8 mouse cellular contexts compared by ENCODE assay signal in genomic region chr10:24149135-24149781, GRCm38 (mm10). TPM values are rescaled to one million over a fixed set of nuclear protein-coding genes. Genes with fewer than 3 reads are reported as not detected.
DNase-seq lines count a peak whose midpoint lies in the region; ATAC-seq and TF ChIP-seq lines count a peak whose summit lies in the region.

Gene Stx7 (plus strand): TSS chr10:24149302.

- WGBS in embryonic facial prominence, embryonic 14.5 days, result under 1% methylated on average over 31 of the region's 45 CpGs
- under 1% methylated on average over 32 of the region's 45 CpGs for WGBS in limb, embryonic 14.5 days
- WGBS in midbrain, postnatal 0 days, result under 1% methylated on average over 42 of the region's 45 CpGs

- H3K4me2 ChIP-seq in embryonic facial prominence, embryonic 14.5 days (ENCODE audit: low read depth, low read length), result peak within 1 kb of the TSS; percentile 63
- H3K4me2 ChIP-seq in limb, embryonic 14.5 days (replicated peaks; ENCODE audit: low read depth, low read length, severe bottlenecking), result peak within 1 kb of the TSS; percentile 62
- H3K4me2 ChIP-seq in midbrain, postnatal 0 days (ENCODE audit: low read depth, low read length, poor library complexity, severe bottlenecking), result peak within 1 kb of the TSS; percentile 54

- TF ChIP-seq POLR2A in limb, embryonic 14.5 days (IDR thresholded peaks at IDR 0.05; ENCODE audit: borderline replicate concordance, extremely low read depth, insufficient read depth, insufficient read length), result peak; percentile 56; the same call in 1 of the 2 replicates

- peak; percentile 98 for ATAC-seq in embryonic facial prominence, embryonic 14.5 days (ENCODE audit: low read depth)
- peak; percentile 92 for ATAC-seq in limb, embryonic 14.5 days (ENCODE audit: low FRiP score, low read depth)
- ATAC-seq in midbrain, postnatal 0 days (ENCODE audit: low FRiP score), result peak; percentile 98

- H3K9ac ChIP-seq in embryonic facial prominence, embryonic 14.5 days (ENCODE audit: low read depth, low read length), result peak within 1 kb of the TSS; percentile 82
- H3K9ac ChIP-seq in limb, embryonic 14.5 days (ENCODE audit: low read depth, low read length, severe bottlenecking), result peak within 1 kb of the TSS; percentile 84
- peak within 1 kb of the TSS; percentile 89 for H3K9ac ChIP-seq in midbrain, postnatal 0 days (replicated peaks; ENCODE audit: low read length, poor library complexity, severe bottlenecking)

- no peak for TF ChIP-seq CTCF in midbrain, postnatal 0 days (IDR thresholded peaks at IDR 0.05)

- H3K9me3 ChIP-seq in embryonic facial prominence, embryonic 14.5 days (ENCODE audit: control insufficient read depth, low read length), result no peaks in the 10 kb centered on the region
- H3K9me3 ChIP-seq in limb, embryonic 14.5 days (ENCODE audit: control insufficient read depth, low read length), result no peaks in the 10 kb centered on the region
- H3K9me3 ChIP-seq in midbrain, postnatal 0 days (ENCODE audit: low read length), result no peaks in the 10 kb centered on the region

- no peaks in the 10 kb centered on the region for H3K27me3 ChIP-seq in embryonic facial prominence, embryonic 14.5 days (replicated peaks; ENCODE audit: control insufficient read depth, insufficient read depth, low read length)
- no peaks in the 10 kb centered on the region for H3K27me3 ChIP-seq in limb, embryonic 14.5 days (ENCODE audit: control insufficient read depth, insufficient read depth, low read length)
- no peaks in the 10 kb centered on the region for H3K27me3 ChIP-seq in midbrain, postnatal 0 days (ENCODE audit: insufficient read depth, low read length)

- no peaks in the 10 kb centered on the region for H3K36me3 ChIP-seq in embryonic facial prominence, embryonic 14.5 days (ENCODE audit: control insufficient read depth, insufficient read depth, low read length)
- no peaks in the 10 kb centered on the region for H3K36me3 ChIP-seq in limb, embryonic 14.5 days (ENCODE audit: control insufficient read depth, insufficient read depth, low read length)
- H3K36me3 ChIP-seq in midbrain, postnatal 0 days (ENCODE audit: insufficient read depth, low read length), result no peaks in the 10 kb centered on the region

- no peak within 1 kb of the TSS for H3K27ac ChIP-seq in embryonic facial prominence, embryonic 14.5 days (replicated peaks; ENCODE audit: low read depth, low read length)
- 0 out of 2 replicates have a peak within 1 kb of the TSS, but pooled peaks have one; percentile 43 for H3K27ac ChIP-seq in limb, embryonic 14.5 days (replicated peaks; ENCODE audit: low read depth, low read length)
- H3K27ac ChIP-seq in midbrain, postnatal 0 days (ENCODE audit: low read depth, low read length), result peak within 1 kb of the TSS; percentile 77

- peak; percentile 94 for DNase-seq in 3T3-L1 (ENCODE audit: low read depth, low spot score)
- peak; percentile 78 to 92 for DNase-seq in adrenal gland, postnatal 4 days (ENCODE audit: low spot score in 2 of 2)
- DNase-seq in embryonic facial prominence, embryonic 14.5 days (ENCODE audit: low spot score), result peak; percentile 96
- DNase-seq in heart, adult 8-10 months (ENCODE audit: low spot score), result peak; percentile 93
- peak; percentile 95 for DNase-seq in kidney, adult 9 months
- peak; percentile 91 for DNase-seq in limb, embryonic 14.5 days (ENCODE audit: low spot score)
- DNase-seq in midbrain, postnatal 0 days (ENCODE audit: low spot score), result peak; percentile 97
- DNase-seq in spleen, postnatal 14 days (ENCODE audit: low spot score in 2 of 2), result peak; percentile 88 to 90

- H3K4me1 ChIP-seq in embryonic facial prominence, embryonic 14.5 days (ENCODE audit: control insufficient read depth, insufficient read depth, low read length), result 0 out of 2 replicates have a peak, but pooled peaks cover 6% of the 10 kb centered on the region
- H3K4me1 ChIP-seq in limb, embryonic 14.5 days (ENCODE audit: control insufficient read depth, insufficient read depth, low read length), result 0 out of 2 replicates have a peak, but pooled peaks cover 4% of the 10 kb centered on the region
- H3K4me1 ChIP-seq in midbrain, postnatal 0 days (ENCODE audit: insufficient read depth, low read length), result peaks cover 8% of the 10 kb centered on the region; the same call in 1 of the 2 replicates

- peak within 1 kb of the TSS; percentile 53 for H3K4me3 ChIP-seq in embryonic facial prominence, embryonic 14.5 days (ENCODE audit: low read depth, low read length)
- H3K4me3 ChIP-seq in limb, embryonic 14.5 days (replicated peaks; ENCODE audit: low read length), result peak within 1 kb of the TSS; percentile 79
- peak within 1 kb of the TSS; percentile 89 for H3K4me3 ChIP-seq in midbrain, postnatal 0 days (ENCODE audit: low read depth, low read length)

RNA-seq across cellular contexts. Expression of gene Stx7, which starts in this region (rescaled TPM):
- total RNA-seq in adrenal gland, postnatal 4 days (2021), result 100 to 1,000 TPM in 1 of 2 experiments, 10 to 100 TPM in 1; 98.9 to 110 TPM
- polyA plus RNA-seq in embryonic facial prominence, embryonic 14.5 days (2014; fragmentation: Nextera tagmentation; extraction: Ambion mirVana), result 86.9 and 93.9 TPM in 2 replicates
- total RNA-seq in heart, adult 8-10 months (2022), result 10 to 100 TPM; 41.3 to 54.2 (median 48.0) TPM
- polyA plus RNA-seq in limb, embryonic 14.5 days (2012; rRNA removed), result 60.1 and 61.1 TPM in 2 replicates
- polyA plus RNA-seq in limb, embryonic 14.5 days (2014; fragmentation: Nextera tagmentation; extraction: Ambion mirVana), result 68.0 and 69.3 TPM in 2 replicates
- 144 and 180 TPM in 2 replicates for total RNA-seq in midbrain, postnatal 0 days (2014; rRNA removed)
- polyA plus RNA-seq in midbrain, postnatal 0 days (2015; fragmentation: Nextera tagmentation; extraction: Ambion mirVana), result 349 and 358 TPM in 2 replicates
